Mouse (Mus musculus) G1E (cell line): ENCODE results near the gene Nell2.

Source experiments
- CTCF ChIP-seq: IDR thresholded peaks from 2 replicates; pipeline ENCODE4 v1.5.1; 2012; ENCODE audit warnings: low read depth, low read length, inconsistent platforms, mixed read lengths
- GATA1 ChIP-seq: IDR thresholded peaks from 2 replicates; pipeline ENCODE4 v1.6.1; 2012; ENCODE audit warnings: borderline replicate concordance, low read length, inconsistent platforms, mixed read lengths
- GATA2 ChIP-seq: IDR thresholded peaks from 2 replicates; pipeline ENCODE4 v1.6.1; 2012; ENCODE audit warnings: low read depth, low read length, inconsistent platforms, borderline replicate concordance
- POLR2AphosphoS5 ChIP-seq: IDR thresholded peaks from 2 replicates; pipeline ENCODE4 v1.6.1; 2012; ENCODE audit warnings: low read depth, low read length, inconsistent platforms; ENCODE audit not compliant: insufficient replicate concordance
- TAL1 ChIP-seq: conservative IDR thresholded peaks from 2 replicates; pipeline ENCODE4 v1.6.1; 2012; ENCODE audit warnings: low read depth, low read length, inconsistent platforms, mixed read lengths

- TF ChIP-seq CTCF (no peak), GATA2 (no peak), GATA1 (no peak), TAL1 (no peak), POLR2AphosphoS5 (no peak)
Measured at GRCm38 (mm10) chr15:95354806-95355205, 173.6 kb downstream of the Nell2 start.
